Mouse (Mus musculus): ENCODE results near the gene Gm10229.
"Not testable (repeated sequence)": the region's sequence is repeated elsewhere in the genome, so short reads cannot be mapped to it uniquely, and the experiment has no call there.

Gm10229 gene

DNA sequence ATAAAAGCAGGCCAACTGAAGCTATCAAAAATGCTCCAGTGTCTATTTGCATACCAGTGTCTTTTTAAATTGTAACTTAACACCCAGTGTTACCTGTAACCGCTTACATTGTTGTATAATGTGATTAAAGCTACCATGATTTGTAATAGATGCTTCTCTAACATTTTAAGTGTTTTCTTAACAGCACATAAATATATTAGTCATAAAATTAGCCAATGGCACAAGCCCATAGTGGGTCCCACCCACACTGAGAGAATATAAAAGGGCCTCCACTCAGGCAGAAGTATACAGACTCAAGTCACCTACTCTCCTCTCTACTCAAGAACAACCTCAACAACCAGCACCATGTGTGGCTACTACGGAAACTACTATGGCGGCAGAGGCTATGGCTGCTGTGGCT lies at the start of gene Gm10229:
TSS of gene Gm10229 (plus strand) at position 301 of the 400 bp plus-strand sequence.
- in situ Hi-C loops (cut with MboI) = not testable (repeated sequence)

DNA sequence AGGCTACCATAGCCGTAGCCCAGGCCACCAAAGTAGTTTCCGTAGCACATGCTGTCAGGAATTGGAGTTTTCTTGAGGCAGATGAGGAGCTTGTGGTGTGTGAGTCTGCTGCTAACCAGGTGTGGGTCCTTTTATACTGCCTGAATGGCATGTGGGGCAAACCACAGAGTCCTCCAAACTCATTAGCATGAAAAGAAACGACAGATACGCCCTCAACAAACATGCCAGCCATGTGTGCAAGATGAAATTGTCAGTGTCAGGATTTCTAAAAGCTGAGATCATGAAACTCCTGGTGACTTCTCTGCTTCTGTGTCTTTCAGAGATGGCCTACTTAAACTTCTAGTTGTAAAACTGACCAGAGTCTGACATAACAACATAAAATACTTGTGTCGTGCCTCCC lies 4.4 kb upstream of the Gm10229 start, which contains the start of gene Krtap22-2:
TSS of gene Krtap22-2 (minus strand) at position 101 of the 400 bp plus-strand sequence.
- in situ Hi-C loops (cut with MboI) = no loop called here

DNA sequence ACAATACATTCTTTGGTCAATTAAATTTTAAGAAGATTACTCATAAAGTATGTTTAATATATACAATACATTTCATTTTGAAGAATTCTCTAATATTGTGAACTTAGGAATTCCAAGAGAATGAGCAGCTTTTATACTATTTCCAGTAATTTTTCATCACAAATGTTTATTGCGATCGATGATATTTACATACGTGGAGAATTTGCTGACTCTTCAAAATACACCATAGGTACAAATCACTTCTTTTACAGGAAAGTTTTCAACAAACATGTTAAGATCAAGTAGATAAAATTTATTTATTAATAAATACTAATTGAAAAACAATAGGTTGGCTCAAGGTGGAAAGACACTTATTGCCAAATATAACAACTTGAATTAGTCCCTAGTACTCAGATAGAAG lies 1.1 kb upstream of the Gm10229 start:
- in situ Hi-C loops (cut with MboI) = no loop called here

GRCm38 (mm10) chr16:89031399-89031798 lies 16.3 kb downstream of the Gm10229 start, which contains the start of gene Krtap6-1:
TSS of gene Krtap6-1 (plus strand) at chr16:89031699.
- in situ Hi-C loops (cut with MboI) = not testable (repeated sequence)

- in situ Hi-C loops (cut with MboI) = not testable (repeated sequence)
Measured at GRCm38 (mm10) chr16:89041372-89041771, 26.3 kb downstream of the Gm10229 start, which contains the start of gene Gm10228. TSS of gene Gm10228 (minus strand) at chr16:89041472.

DNA sequence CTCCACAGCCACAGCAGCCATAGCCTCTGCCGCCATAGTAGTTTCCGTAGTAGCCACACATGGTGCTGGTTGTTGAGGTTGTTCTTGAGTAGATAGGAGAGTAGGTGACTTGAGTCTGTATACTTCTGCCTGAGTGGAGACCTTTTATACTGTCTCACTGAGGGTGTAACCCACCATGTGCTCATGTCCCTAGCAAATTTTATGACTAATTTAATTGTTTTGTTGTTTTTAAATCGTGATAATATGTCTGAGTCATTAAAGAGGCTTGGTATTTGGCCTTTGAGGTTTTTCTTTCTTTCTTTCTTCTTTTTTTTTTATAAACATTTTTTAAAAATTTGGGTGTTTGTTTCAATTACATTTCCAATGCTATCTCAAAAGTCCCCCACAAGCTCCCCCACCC lies 32.7 kb downstream of the Gm10229 start, which contains the start of gene Krtap6-5:
TSS of gene Krtap6-5 (minus strand) at position 101 of the 400 bp plus-strand sequence.
- in situ Hi-C loops (cut with MboI) = no loop called here

GRCm38 (mm10) chr16:89063902-89064301 lies 48.8 kb downstream of the Gm10229 start, which contains the start of gene 1110025L11Rik:
TSS of gene 1110025L11Rik (minus strand) at chr16:89064002.
- in situ Hi-C loops (cut with MboI) = not testable (repeated sequence)

Measured in mature B cell (primary cell).